Mouse (Mus musculus) frontal cortex, postnatal 36 days (tissue): ENCODE data around the gene Bbx.

Experiments
- DNase-seq, 2 experiments: peaks; one replicate each; pipeline ENCODE4 v3.0.0; 2022; ENCODE audit warnings: low spot score in 2 of 2

Gene Bbx

GRCm38 (mm10) chr16:50432062-50432878, at the start of gene Bbx:
Bbx (minus strand) TSS chr16:50432390.
- peak; percentile 98 to 100 for DNase-seq

GRCm38 (mm10) chr16:50481892-50482291, 49.7 kb upstream of the Bbx start:
- no peak for DNase-seq

- DNase-seq = no peak
These were observed 49.2 kb upstream of the Bbx start for GRCm38 (mm10) chr16:50481341-50481740.

GRCm38 (mm10) chr16:50478695-50479094, 46.5 kb upstream of the Bbx start:
- no peak for DNase-seq

GRCm38 (mm10) chr16:50477628-50478027, 45.4 kb upstream of the Bbx start:
- no peak for DNase-seq

- no peak for DNase-seq
These were observed 30.2 kb upstream of the Bbx start for GRCm38 (mm10) chr16:50462226-50462870.

GRCm38 (mm10) chr16:50459146-50459545, 27.0 kb upstream of the Bbx start:
- no peak for DNase-seq

GRCm38 (mm10) chr16:50456053-50456452, 23.9 kb upstream of the Bbx start:
- no peak for DNase-seq

- no peak for DNase-seq
These were observed 16.9 kb upstream of the Bbx start for GRCm38 (mm10) chr16:50449086-50449485.

GRCm38 (mm10) chr16:50445014-50445413, 12.8 kb upstream of the Bbx start:
- no peak for DNase-seq

- no peak for DNase-seq
These were observed 6.6 kb upstream of the Bbx start for GRCm38 (mm10) chr16:50438816-50439215.

GRCm38 (mm10) chr16:50437788-50438187, 5.6 kb upstream of the Bbx start:
- no peak for DNase-seq

GRCm38 (mm10) chr16:50437331-50437730, 5.1 kb upstream of the Bbx start:
- DNase-seq = no peak

- DNase-seq = peak; percentile 28 to 31
These were observed 894 bp downstream of the Bbx start for GRCm38 (mm10) chr16:50431011-50431981.

- DNase-seq = peak in 1 of 2 experiments; percentile 6
These were observed 1.7 kb downstream of the Bbx start for GRCm38 (mm10) chr16:50430515-50430877.

GRCm38 (mm10) chr16:50429692-50430514, 2.3 kb downstream of the Bbx start:
- DNase-seq = peak; percentile 9 to 24

- DNase-seq = peak; percentile 12 to 13
These were observed 3.1 kb downstream of the Bbx start for GRCm38 (mm10) chr16:50428871-50429691.

GRCm38 (mm10) chr16:50420130-50420529, 12.1 kb downstream of the Bbx start:
- DNase-seq = no peak

GRCm38 (mm10) chr16:50415406-50415805, 16.8 kb downstream of the Bbx start:
- no peak for DNase-seq

- DNase-seq = no peak
These were observed 29.3 kb downstream of the Bbx start for GRCm38 (mm10) chr16:50402851-50403250.
